Mouse (Mus musculus) E14TG2a.4 (cell line): ENCODE data around the gene Trim2.
A peak's percentile ranks its signal among the peaks of the same experiment; 100 is the strongest.

Experiments
- H3K27me3 ChIP-seq: 2 replicates; pipeline ENCODE4 v1.6.1; 2014; ENCODE audit warnings: low read length, control low read depth; ENCODE audit not compliant: insufficient read depth
- H3K36me3 ChIP-seq: 2 replicates; pipeline ENCODE4 v1.6.1; 2014; ENCODE audit warnings: low read length, control low read depth; ENCODE audit not compliant: insufficient read depth
- H3K4me1 ChIP-seq: replicated peaks from 2 replicates; pipeline ENCODE4 v1.6.1; 2014; ENCODE audit warnings: low read depth, low read length, control low read depth
- H3K4me3 ChIP-seq: replicated peaks from 2 replicates; pipeline ENCODE4 v1.5.1; 2014; ENCODE audit warnings: mild to moderate bottlenecking, low read length
- H3K9me3 ChIP-seq: 2 replicates; pipeline ENCODE4 v1.6.1; 2014; ENCODE audit warnings: low read length, control low read depth
- CTCF ChIP-seq: conservative IDR thresholded peaks from 2 replicates; pipeline ENCODE4 v1.5.1; 2014; ENCODE audit warnings: low read length
- NANOG ChIP-seq: IDR thresholded peaks from 2 replicates; pipeline ENCODE4 v1.6.1; 2014; ENCODE audit warnings: borderline replicate concordance, low read length, mixed read lengths
- POU5F1 ChIP-seq: IDR thresholded peaks from 2 replicates; pipeline ENCODE4 v1.6.1; 2014; ENCODE audit warnings: low read length, borderline replicate concordance

Gene Trim2

GRCm38 (mm10) chr3:84181717-84182116, 125.0 kb downstream of the Trim2 start:
- H3K4me3 ChIP-seq, result peak overlapping the region; percentile 58; the same call in 1 of the 2 replicates
- no peaks in the 10 kb centered on the region for H3K27me3 ChIP-seq
- peaks cover 32% of the 10 kb centered on the region for H3K36me3 ChIP-seq
- H3K4me1 ChIP-seq, result peaks cover 72% of the 10 kb centered on the region
- peaks cover 13% of the 10 kb centered on the region; the same call in 1 of the 2 replicates for H3K9me3 ChIP-seq
- peak; percentile 94 for TF ChIP-seq NANOG
- TF ChIP-seq CTCF, result no peak

- peak overlapping the region; percentile 58 for H3K4me3 ChIP-seq
- peaks cover 13% of the 10 kb centered on the region; the same call in 1 of the 2 replicates for H3K9me3 ChIP-seq
- TF ChIP-seq CTCF (no peak), NANOG (no peak), POU5F1 (no peak)
- H3K36me3 ChIP-seq, result peaks cover 38% of the 10 kb centered on the region
- peaks cover 72% of the 10 kb centered on the region for H3K4me1 ChIP-seq
- no peaks in the 10 kb centered on the region for H3K27me3 ChIP-seq
These were observed 125.6 kb downstream of the Trim2 start for GRCm38 (mm10) chr3:84181102-84181501.

- Histone ChIP-seq H3K4me1 (peaks cover 71% of the 10 kb centered on the region), H3K9me3 (peaks cover 13% of the 10 kb centered on the region; the same call in 1 of the 2 replicates), H3K4me3 (peak overlapping the region; percentile 58), H3K36me3 (peaks cover 41% of the 10 kb centered on the region), H3K27me3 (no peaks in the 10 kb centered on the region)
- no peak for TF ChIP-seq NANOG
- no peak for TF ChIP-seq CTCF
- no peak for TF ChIP-seq POU5F1
These were observed 126.4 kb downstream of the Trim2 start for GRCm38 (mm10) chr3:84180304-84180703.

GRCm38 (mm10) chr3:84177834-84178233, 128.8 kb downstream of the Trim2 start:
- TF ChIP-seq CTCF (no peak), NANOG (no peak), POU5F1 (no peak)
- Histone ChIP-seq H3K27me3 (no peaks in the 10 kb centered on the region), H3K36me3 (peaks cover 42% of the 10 kb centered on the region), H3K9me3 (peaks cover under 1% of the 10 kb centered on the region; the same call in 1 of the 2 replicates), H3K4me3 (no peak overlapping the region), H3K4me1 (peaks cover 64% of the 10 kb centered on the region)

GRCm38 (mm10) chr3:84175337-84176315, 131.1 kb downstream of the Trim2 start:
- TF ChIP-seq NANOG, result no peak
- peak; percentile 86 for TF ChIP-seq CTCF
- TF ChIP-seq POU5F1, result no peak
- H3K27me3 ChIP-seq, result no peaks in the 10 kb centered on the region
- H3K36me3 ChIP-seq, result peaks cover 59% of the 10 kb centered on the region

GRCm38 (mm10) chr3:84173581-84174154, 133.0 kb downstream of the Trim2 start, which contains the start of gene Gm6525:
Gm6525 (plus strand) TSS chr3:84174104.
- Histone ChIP-seq H3K27me3 (no peaks in the 10 kb centered on the region), H3K4me3 (no peak within 1 kb of the TSS)

More at GRCm38 (mm10) chr3:84175337-84176315, 131.1 kb downstream of the Trim2 start:
- Histone ChIP-seq H3K9me3 (no peaks in the 10 kb centered on the region), H3K4me3 (no peak overlapping the region), H3K4me1 (peaks cover 63% of the 10 kb centered on the region)

GRCm38 (mm10) chr3:84172406-84172805, 134.3 kb downstream of the Trim2 start:
- Histone ChIP-seq H3K36me3 (peaks cover 75% of the 10 kb centered on the region), H3K4me3 (peak overlapping the region; percentile 48), H3K9me3 (no peaks in the 10 kb centered on the region), H3K27me3 (no peaks in the 10 kb centered on the region), H3K4me1 (peaks cover 33% of the 10 kb centered on the region)
- TF ChIP-seq NANOG (no peak), POU5F1 (no peak), CTCF (no peak)

More at GRCm38 (mm10) chr3:84173581-84174154, 133.0 kb downstream of the Trim2 start, which contains the start of gene Gm6525:
- H3K4me1 ChIP-seq, result peaks cover 44% of the 10 kb centered on the region
- H3K9me3 ChIP-seq, result no peaks in the 10 kb centered on the region
- TF ChIP-seq POU5F1 (no peak), CTCF (no peak), NANOG (no peak)
- H3K36me3 ChIP-seq, result peaks cover 73% of the 10 kb centered on the region

- peaks cover 13% of the 10 kb centered on the region for H3K4me1 ChIP-seq
- TF ChIP-seq POU5F1 (no peak), CTCF (peak; percentile 31; the same call in 1 of the 2 replicates), NANOG (no peak)
- H3K4me3 ChIP-seq, result no peak overlapping the region
- H3K36me3 ChIP-seq, result peaks cover 79% of the 10 kb centered on the region
- H3K27me3 ChIP-seq, result no peaks in the 10 kb centered on the region
- H3K9me3 ChIP-seq, result no peaks in the 10 kb centered on the region
These were observed 137.2 kb downstream of the Trim2 start for GRCm38 (mm10) chr3:84169393-84170005.
